Mouse (Mus musculus) liver, adult 10 weeks (tissue): ENCODE measurements around the gene Tfpt. TPM values are rescaled to one million over a fixed set of nuclear protein-coding genes. Genes with fewer than 3 reads are reported as not detected.

Experiments
- polyA plus RNA-seq: library from polyadenylated mRNA; stranded (reverse); fragments of 350-450 nt; fragmentation: Illumina TruSeq; extraction: RNeasy Lipid Tissue Mini Kit (QIAGEN cat#74804); gene quantifications from one replicate; pipeline ENCODE4 v1.2.3, GENCODE M21; 2014; ENCODE audit warnings: low read depth, low replicate concordance

Gene Tfpt
- polyA plus RNA-seq = 3.0 TPM

GRCm38 (mm10) chr7:3629543-3630477 lies at the start of gene Tfpt, which contains the start of gene Prpf31:
TSS of gene Tfpt (minus strand) at chr7:3629929.
TSS of gene Prpf31 (plus strand) at chr7:3629985.

DNA sequence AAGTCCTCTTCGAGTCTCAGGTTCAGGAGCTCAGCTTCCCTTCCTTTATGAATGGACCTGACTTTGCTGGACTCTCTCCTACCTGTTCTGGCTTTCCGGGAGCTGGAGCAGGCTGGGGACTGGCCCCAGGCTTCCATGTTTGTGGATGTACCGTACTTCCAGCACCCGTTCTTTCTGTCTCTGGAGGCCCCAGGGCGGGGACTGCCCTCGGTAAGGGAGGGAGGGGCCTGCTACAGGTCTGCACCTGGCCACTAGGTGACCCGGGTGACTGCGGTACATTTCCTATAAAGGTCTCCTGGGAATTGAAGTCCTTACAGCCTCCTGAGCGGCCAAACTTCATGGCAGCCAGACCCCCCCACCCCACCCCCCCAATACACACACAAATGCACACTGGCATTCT lies 47.6 kb upstream of the Tfpt start, which contains the start of gene Tmc4:
TSS of gene Tmc4 (minus strand) at position 212 of the 400 bp plus-strand sequence.

DNA sequence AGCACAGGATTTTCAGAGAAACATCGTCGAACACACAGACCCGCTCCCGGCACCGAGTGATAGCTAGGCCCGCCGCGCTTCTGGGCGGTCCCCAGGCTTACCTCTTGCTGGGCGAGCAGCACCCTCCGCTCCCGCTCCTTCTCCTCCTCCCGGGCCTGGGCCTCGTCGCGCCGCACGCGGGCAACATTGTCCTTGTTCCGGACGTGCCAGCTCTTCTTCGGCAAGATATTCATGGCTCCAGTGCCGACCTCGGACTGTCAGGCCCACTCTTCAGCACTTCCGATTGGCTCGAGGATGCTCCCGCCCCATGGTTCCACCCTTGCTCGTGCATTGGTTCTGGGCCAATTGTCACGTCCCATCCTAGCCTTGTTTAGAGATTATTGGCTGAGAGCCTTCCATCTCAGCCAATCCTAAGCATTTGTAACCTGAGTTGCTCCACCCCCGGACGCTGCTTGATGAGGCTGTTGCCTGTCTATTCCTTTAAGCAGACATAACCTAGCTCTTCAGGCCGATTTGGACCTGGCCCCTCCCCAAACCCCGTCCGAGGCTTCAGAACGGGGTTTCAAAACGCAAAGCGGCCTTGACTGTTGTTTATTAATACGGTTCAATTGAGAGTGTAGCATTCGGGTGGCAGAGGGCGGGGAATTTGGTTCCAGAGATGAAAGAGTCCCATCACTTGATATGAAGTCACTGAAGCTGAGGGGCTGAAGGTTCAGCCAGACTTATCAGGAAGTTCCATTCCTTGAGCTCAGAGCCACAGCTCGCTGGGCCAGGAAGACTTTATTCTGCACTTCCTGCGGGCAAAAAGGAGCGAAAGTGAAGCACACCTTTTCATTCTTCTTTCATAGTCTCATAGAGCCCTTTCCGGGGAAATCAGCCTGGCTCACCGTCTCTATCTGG lies 35.7 kb upstream of the Tfpt start, which contains the start of gene Leng1:
TSS of gene Leng1 (minus strand) at position 626 of the 900 bp plus-strand sequence.

DNA sequence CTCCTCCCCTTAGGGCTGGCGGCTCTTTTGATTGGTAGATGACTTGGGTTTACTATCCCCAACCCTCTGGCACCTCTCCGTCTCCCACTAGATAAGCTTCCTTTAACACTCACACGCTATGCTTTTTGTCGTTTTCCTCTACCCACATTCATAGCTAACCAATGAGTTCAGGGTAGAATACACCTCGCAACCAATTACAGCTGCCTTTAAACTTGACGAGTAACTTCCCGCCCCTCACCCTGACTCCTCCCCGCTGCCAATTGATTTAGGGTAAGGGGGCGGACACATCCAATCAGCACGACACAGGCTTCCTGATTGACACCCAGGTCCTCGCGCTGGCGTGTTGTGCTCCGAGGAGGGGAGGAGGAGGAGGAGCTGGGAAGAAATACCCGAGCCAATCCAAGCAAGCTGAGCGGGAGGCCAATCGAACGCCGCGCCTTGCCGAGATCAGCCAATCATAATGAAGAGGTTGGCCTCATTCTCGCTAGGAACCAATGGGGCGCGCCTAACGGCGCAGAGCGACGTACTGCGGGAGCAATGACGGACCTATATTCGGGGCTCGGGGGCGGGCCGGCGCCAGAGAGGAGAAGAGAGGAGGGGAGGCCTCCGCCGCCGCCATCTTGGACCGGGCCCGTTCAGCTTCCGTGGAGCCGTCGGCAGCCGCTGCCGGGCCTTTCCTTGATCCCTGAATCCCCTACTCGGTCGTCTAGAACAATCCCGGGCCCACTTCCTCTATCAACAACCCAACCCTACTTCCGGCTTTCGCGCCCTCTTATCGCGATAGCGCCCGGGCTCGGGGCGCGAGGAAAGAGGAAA lies 15.2 kb upstream of the Tfpt start, which contains the start of gene Cnot3:
TSS of gene Cnot3 (plus strand) at position 597 of the 816 bp plus-strand sequence.

GRCm38 (mm10) chr7:3617242-3617995 lies 12.3 kb downstream of the Tfpt start, which contains the start of gene Ndufa3:
TSS of gene Ndufa3 (plus strand) at chr7:3617373.

DNA sequence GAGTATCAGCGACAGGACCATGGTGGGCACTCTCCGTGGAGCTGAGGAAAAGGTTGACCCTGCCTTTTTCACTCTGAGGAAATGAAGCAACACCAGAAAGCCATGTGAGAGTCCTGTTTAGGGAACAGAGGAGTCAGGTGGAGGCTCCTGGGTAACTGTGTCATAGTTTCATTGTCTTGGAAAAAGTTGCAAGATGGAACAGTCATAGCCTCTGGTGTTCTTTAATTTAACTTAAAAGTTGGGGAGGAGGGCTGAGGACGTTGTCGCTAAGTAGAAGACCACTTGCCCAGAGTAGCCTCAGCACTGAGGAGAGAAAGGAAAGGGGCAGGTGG lies 13.7 kb downstream of the Tfpt start, which contains the start of gene Oscar:
TSS of gene Oscar (minus strand) at position 101 of the 332 bp plus-strand sequence.

Other genes with a start within 250 kb of the Tfpt start
- gene Cacng8, start 239.2 kb downstream of the Tfpt start, polyA plus RNA-seq = not detected
- not detected for gene Cacng6, start 205.7 kb downstream of the Tfpt start, polyA plus RNA-seq
- not detected for gene Tarm1, start 127.3 kb downstream of the Tfpt start, polyA plus RNA-seq
- not detected for gene Oscar, start 13.8 kb downstream of the Tfpt start, polyA plus RNA-seq
- 51.2 TPM for gene Ndufa3, start 12.6 kb downstream of the Tfpt start, polyA plus RNA-seq
- 8.2 TPM for gene Prpf31, start 56 bp upstream of the Tfpt start, polyA plus RNA-seq
- 6.8 TPM for gene Cnot3, start 15.3 kb upstream of the Tfpt start, polyA plus RNA-seq
- 3.3 TPM for gene Leng1, start 35.9 kb upstream of the Tfpt start, polyA plus RNA-seq
- gene Tmc4, start 47.6 kb upstream of the Tfpt start, polyA plus RNA-seq = 5.2 TPM
- gene Tsen34, start 62.9 kb upstream of the Tfpt start, polyA plus RNA-seq = 4.4 TPM
- 23.3 TPM for gene Mboat7, start 63.6 kb upstream of the Tfpt start, polyA plus RNA-seq
- 13.2 TPM for gene Rps9, start 74.1 kb upstream of the Tfpt start, polyA plus RNA-seq
- 2.0 TPM for gene Pirb, start 90.5 kb upstream of the Tfpt start, polyA plus RNA-seq
- gene Gm15448, start 195.8 kb upstream of the Tfpt start, polyA plus RNA-seq = not detected
- gene Pira2, start 215.1 kb upstream of the Tfpt start, polyA plus RNA-seq = 1.9 TPM